Mouse (Mus musculus) olfactory bulb, adult 2 months (tissue): ENCODE results near the gene Hspb9.

Experiments used
- CTCF ChIP-seq: fragments of 200-500 bp; IDR thresholded peaks from 2 replicates; pipeline ENCODE4 v1.5.1; 2012; ENCODE audit warnings: low read depth, mild to moderate bottlenecking, low read length, moderate library complexity; ENCODE audit not compliant: insufficient read depth
- POLR2A ChIP-seq: fragments of 200-500 bp; IDR thresholded peaks from 2 replicates; pipeline ENCODE4 v1.6.1; 2012; ENCODE audit warnings: mild to moderate bottlenecking, low read depth, low read length, moderate library complexity; ENCODE audit not compliant: insufficient read depth

- TF ChIP-seq CTCF: no peak
- TF ChIP-seq POLR2A: no peak
Observed at GRCm38 (mm10) chr11:100750127-100750526, 36.5 kb downstream of the Hspb9 start.
